Mouse (Mus musculus): ENCODE results near the gene Gpatch11.

DNA sequence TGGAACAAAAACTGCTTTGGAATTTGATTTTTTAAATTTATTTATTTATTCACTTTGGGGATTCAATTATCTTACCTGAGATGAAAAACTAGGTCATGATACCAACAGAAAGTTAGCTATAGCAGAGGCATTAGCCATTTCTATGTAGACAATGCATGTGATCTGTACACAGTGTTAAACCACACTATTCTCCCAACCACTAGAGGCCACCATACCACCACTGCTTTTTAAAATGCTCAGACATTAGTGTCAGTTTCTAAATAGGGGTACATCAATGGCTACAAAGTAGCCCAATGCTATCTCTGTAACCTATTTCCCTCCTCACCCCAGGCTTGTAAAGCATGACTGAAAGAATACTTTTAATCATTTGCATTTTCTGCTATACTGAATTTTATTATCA, 26.3 kb upstream of the Gpatch11 start:
- TF ChIP-seq CTCF (IDR thresholded peaks at IDR 0.05; ENCODE audit: extremely low read depth, insufficient read depth, insufficient read length, insufficient replicate concordance) (no peak), POLR2A (IDR thresholded peaks at IDR 0.05; ENCODE audit: low read depth, low read length) (no peak)

Measured in spleen, adult 2 months (tissue).